Mouse (Mus musculus) thymus, adult 2 months (tissue): ENCODE results near the gene Ankrd53. TPM values are rescaled to one million over a fixed set of nuclear protein-coding genes. Genes with fewer than 3 reads are reported as not detected.
"Not testable (repeated sequence)": the region's sequence is repeated elsewhere in the genome, so short reads cannot be mapped to it uniquely, and the experiment has no call there.

Source experiments
- DNase-seq: peaks from one replicate; pipeline ENCODE4 v3.0.0; 2021
- H3K27ac ChIP-seq: fragments of 200-500 bp; 2 replicates; pipeline ENCODE4 v1.5.1; 2012; ENCODE audit warnings: low read length, control low read depth; ENCODE audit not compliant: control insufficient read depth, insufficient read depth
- H3K27me3 ChIP-seq: fragments of 200-500 bp; 2 replicates; pipeline ENCODE4 v1.6.1; 2012; ENCODE audit warnings: mild to moderate bottlenecking, low read length, moderate library complexity, mixed read lengths; ENCODE audit not compliant: control insufficient read depth, insufficient read depth
- H3K36me3 ChIP-seq: fragments of 200-500 bp; 2 replicates; pipeline ENCODE4 v1.6.1; 2012; ENCODE audit warnings: mild to moderate bottlenecking, low read length, moderate library complexity; ENCODE audit not compliant: control insufficient read depth, insufficient read depth
- H3K4me1 ChIP-seq: fragments of 200-500 bp; replicated peaks from 2 replicates; pipeline ENCODE4 v1.6.1; 2012; ENCODE audit warnings: low read length; ENCODE audit not compliant: control insufficient read depth, insufficient read depth
- H3K4me3 ChIP-seq: fragments of 200-500 bp; 2 replicates; pipeline ENCODE4 v1.5.1; 2012; ENCODE audit warnings: mild to moderate bottlenecking, low read length, control low read depth, moderate library complexity; ENCODE audit not compliant: control insufficient read depth, insufficient read depth
- CTCF ChIP-seq: fragments of 200-500 bp; IDR thresholded peaks from 2 replicates; pipeline ENCODE4 v1.5.1; 2012; ENCODE audit warnings: mild to moderate bottlenecking, control low read depth, low read length, moderate library complexity, borderline replicate concordance; ENCODE audit not compliant: control insufficient read depth, poor library complexity, insufficient read depth; ENCODE audit errors: extremely low read depth
- POLR2A ChIP-seq: fragments of 200-500 bp; IDR thresholded peaks from 2 replicates; pipeline ENCODE4 v1.6.1; 2012; ENCODE audit warnings: mild to moderate bottlenecking, low read length, control low read depth, moderate library complexity; ENCODE audit not compliant: control insufficient read depth, poor library complexity, insufficient read depth; ENCODE audit errors: extremely low read depth
- WGBS: fragments of 180-500 bp; shearing (Covaris S2); methylation state at CpG from one replicate; pipeline ENCODE4 v1.1.7; 2018; 5-methylcytosine and 5-hydroxymethylcytosine counted together
- polyA plus RNA-seq: library from polyadenylated mRNA; depleted of rRNA; stranded (reverse); fragments of >200 nt; gene quantifications from 2 replicates; pipeline ENCODE4 v1.2.3, GENCODE M21; 2012

Gene Ankrd53
- polyA plus RNA-seq, 1 experiment = 0.05 TPM

DNA sequence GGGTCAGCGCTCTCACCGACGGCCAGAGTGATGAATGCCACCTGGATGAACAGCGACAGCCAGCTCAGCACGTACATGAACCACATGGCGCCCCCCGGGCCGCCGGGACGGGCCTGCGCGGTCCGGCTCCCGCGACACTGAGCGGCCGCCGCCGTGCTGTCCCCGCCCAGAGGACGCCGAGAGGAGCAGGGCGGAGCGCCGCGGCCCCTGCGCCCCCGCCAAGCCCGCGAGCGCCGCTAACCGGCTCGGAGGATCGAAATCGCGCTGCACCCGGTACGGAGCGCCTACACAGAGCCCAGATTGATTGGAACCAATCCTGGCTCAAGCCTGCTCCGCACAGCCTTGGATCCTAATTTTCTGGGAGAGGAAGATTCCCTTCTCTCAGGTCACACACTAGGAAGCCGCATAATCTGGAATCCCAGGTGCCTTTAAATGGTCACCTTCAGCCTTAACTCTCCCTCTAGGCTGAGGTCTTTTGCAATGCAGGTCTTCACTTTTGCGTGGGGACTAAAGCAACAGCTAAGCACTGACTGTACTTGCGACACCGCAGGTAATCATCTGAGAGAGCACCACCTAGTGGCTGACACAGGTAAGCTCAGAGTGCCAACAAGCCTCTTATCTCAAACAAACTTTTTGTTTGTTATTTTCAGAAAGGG lies 13.3 kb downstream of the Ankrd53 start, which contains the start of gene Tex261:
Gene Tex261, minus strand, starts transcription at position 176 of the 656 bp plus-strand sequence.
- DNase-seq = peak; percentile 91
- Histone ChIP-seq H3K27ac (peak within 1 kb of the TSS; percentile 78), H3K36me3 (peaks cover 8% of the 10 kb centered on the region), H3K27me3 (no peaks in the 10 kb centered on the region), H3K4me3 (peak within 1 kb of the TSS; percentile 91), H3K4me1 (peaks cover 11% of the 10 kb centered on the region)
- under 1% methylated on average over 45 of the region's 45 CpGs for WGBS
- peak; percentile 86; the same call in 1 of the 2 replicates for TF ChIP-seq CTCF
- TF ChIP-seq POLR2A = peak; percentile 82

DNA sequence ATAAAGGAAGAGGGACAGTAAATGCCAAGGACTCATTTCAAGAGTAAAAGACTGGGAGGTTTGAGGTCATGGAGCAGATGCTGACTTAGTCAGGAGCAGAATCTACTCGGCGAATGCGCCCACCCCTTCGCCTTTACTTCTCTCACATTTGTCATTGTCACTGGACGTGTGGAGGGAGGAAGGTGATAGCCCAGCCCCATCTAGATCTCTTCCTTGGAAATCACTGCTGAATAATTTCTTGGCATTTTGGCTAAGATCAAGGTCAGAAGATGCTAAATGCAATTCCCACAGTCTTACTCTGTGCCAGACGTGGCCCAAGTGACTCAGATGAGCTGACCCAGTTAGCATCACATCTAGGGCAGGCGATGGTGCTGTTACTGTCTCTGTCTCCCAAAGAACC lies 15.9 kb downstream of the Ankrd53 start:
- no peaks in the 10 kb centered on the region for H3K27me3 ChIP-seq
- no peaks in the 10 kb centered on the region; the same call in 1 of the 2 replicates for H3K36me3 ChIP-seq
- WGBS = 94% methylated on average over 7 of the region's 7 CpGs
- no peak overlapping the region for H3K4me3 ChIP-seq
- H3K27ac ChIP-seq = no peak overlapping the region
- DNase-seq = no peak
- TF ChIP-seq CTCF (no peak), POLR2A (no peak)
- peaks cover 11% of the 10 kb centered on the region for H3K4me1 ChIP-seq

DNA sequence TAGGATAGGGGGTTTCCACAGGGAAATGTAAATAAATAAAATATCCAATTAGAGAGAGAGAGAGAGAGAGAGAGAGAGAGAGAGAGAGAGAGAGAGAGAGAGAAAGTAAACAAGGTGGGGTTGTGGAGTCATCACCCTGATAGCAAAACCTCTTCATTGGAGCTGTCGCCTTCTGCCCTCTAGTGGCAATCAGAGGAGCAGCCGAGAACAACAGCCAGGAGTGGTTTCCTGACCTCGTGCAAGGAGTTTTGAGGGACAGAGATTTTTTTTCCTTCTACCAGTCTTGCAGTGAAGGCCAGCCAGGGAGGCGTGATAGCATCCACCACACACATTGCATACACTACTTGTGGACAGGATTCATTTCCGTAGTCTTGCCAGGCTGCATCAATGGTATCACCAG lies 16.6 kb downstream of the Ankrd53 start:
- no peaks in the 10 kb centered on the region for H3K36me3 ChIP-seq
- 12% methylated on average over 5 of the region's 5 CpGs for WGBS
- no peak overlapping the region for H3K4me3 ChIP-seq
- H3K27me3 ChIP-seq = no peaks in the 10 kb centered on the region
- H3K27ac ChIP-seq = no peak overlapping the region
- peak; percentile 64; the same call in 1 of the 2 replicates for TF ChIP-seq CTCF
- no peak for TF ChIP-seq POLR2A
- peak; percentile 69 for DNase-seq
- peaks cover 5% of the 10 kb centered on the region for H3K4me1 ChIP-seq

DNA sequence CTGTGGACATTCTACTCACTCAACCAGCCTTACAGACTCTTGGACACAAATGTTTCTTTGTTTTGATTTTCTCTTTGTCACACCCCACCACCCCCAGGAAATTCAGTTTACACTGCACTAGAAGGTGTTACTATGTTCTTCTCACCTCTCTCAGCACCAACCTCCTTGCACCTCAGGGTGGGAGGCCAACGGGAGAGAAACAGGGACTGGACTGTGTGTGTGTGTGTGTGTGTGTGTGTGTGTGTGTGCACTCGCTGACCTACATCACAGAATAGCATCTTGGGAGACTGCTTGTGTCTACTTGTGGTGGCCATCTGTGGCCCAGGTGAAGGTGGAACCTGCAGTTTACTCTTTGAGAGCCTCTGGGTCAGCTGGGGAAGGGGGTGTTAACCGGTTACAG lies 24.0 kb downstream of the Ankrd53 start:
- no peaks in the 10 kb centered on the region for H3K27me3 ChIP-seq
- H3K4me3 ChIP-seq = no peak overlapping the region
- no peak for DNase-seq
- no peaks in the 10 kb centered on the region for H3K36me3 ChIP-seq
- no peak for TF ChIP-seq POLR2A
- 89% methylated on average over 3 of the region's 3 CpGs for WGBS
- no peak overlapping the region for H3K27ac ChIP-seq
- H3K4me1 ChIP-seq = peaks cover 3% of the 10 kb centered on the region; the same call in 1 of the 2 replicates

DNA sequence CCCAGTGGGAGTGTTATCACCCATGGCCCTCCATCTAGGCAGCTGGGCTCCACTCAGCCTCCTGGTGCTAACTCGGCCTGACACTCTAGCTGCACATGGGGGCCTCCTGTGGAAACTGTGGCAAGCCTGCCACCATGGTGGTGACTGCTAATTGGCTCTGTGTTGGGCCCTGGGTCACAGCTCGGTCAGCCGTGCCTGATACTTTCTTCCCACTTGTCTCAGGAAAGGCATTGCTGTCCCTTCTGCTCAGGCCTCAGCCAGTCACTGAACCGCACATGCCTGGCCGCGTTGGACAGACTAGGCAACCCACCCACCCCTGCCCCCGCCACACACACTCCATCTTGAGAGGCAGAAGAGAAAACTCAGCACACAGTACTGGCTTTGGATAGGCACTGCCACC lies 26.1 kb downstream of the Ankrd53 start:
- WGBS = 98% methylated on average over 7 of the region's 7 CpGs
- Histone ChIP-seq H3K4me1 (peaks cover 3% of the 10 kb centered on the region; the same call in 1 of the 2 replicates), H3K27ac (no peak overlapping the region), H3K4me3 (no peak overlapping the region), H3K27me3 (no peaks in the 10 kb centered on the region), H3K36me3 (no peaks in the 10 kb centered on the region)
- DNase-seq = no peak
- TF ChIP-seq CTCF = no peak
- no peak for TF ChIP-seq POLR2A

DNA sequence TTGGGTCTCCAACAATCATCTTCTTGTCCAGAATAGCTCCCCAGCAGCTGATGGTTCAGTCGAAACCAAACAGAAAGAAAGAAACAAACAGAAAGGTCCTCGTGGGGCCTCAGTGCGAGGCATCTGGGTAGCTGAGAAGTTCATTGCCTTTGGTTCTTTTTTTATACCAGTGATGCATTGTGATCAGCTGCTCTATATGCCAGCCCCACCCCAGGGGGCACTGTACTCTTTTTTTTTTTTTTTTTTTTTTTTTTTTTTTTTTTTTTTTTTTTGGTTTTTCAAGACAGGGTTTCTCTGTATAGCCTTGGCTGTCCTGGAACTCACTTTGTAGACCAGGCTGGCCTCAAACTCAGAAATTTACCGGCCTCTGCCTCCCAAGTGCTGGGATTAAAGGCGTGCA lies 28.1 kb downstream of the Ankrd53 start:
- not testable (repeated sequence) for DNase-seq, H3K27me3 ChIP-seq, H3K36me3 ChIP-seq, H3K27ac ChIP-seq, H3K4me3 ChIP-seq
- H3K4me1 ChIP-seq = peaks cover 11% of the 10 kb centered on the region
- WGBS = 95% methylated on average over 5 of the region's 5 CpGs
